Mouse (Mus musculus) hindbrain, embryonic 10.5 days (tissue): ENCODE measurements around the gene Pld3. TPM values are rescaled to one million over a fixed set of nuclear protein-coding genes. Genes with fewer than 3 reads are reported as not detected.
A peak's percentile ranks its signal among the peaks of the same experiment; 100 is the strongest.

Experiments
- DNase-seq: peaks from one replicate; pipeline ENCODE4 v3.0.0-alpha.2; 2017; ENCODE audit warnings: low spot score
- H3K27ac ChIP-seq: fragments of 300-500 bp; sonication (generic); 2 replicates; pipeline ENCODE4 v1.5.1; 2016; ENCODE audit warnings: mild to moderate bottlenecking, moderate library complexity
- H3K27me3 ChIP-seq: fragments of 300-500 bp; sonication (generic); 2 replicates; pipeline ENCODE4 v1.6.1; 2016; ENCODE audit warnings: mild to moderate bottlenecking; ENCODE audit not compliant: poor library complexity, insufficient read depth, severe bottlenecking
- H3K36me3 ChIP-seq: fragments of 300-500 bp; sonication (generic); 2 replicates; pipeline ENCODE4 v1.6.1; 2016; ENCODE audit warnings: mild to moderate bottlenecking, moderate library complexity
- H3K4me1 ChIP-seq: fragments of 300-500 bp; sonication (generic); replicated peaks from 2 replicates; pipeline ENCODE4 v1.6.1; 2016; ENCODE audit warnings: mild to moderate bottlenecking
- H3K4me3 ChIP-seq: fragments of 300-500 bp; sonication (generic); 2 replicates; pipeline ENCODE4 v1.5.1; 2016; ENCODE audit warnings: mild to moderate bottlenecking, moderate library complexity
- H3K9me3 ChIP-seq: fragments of 300-500 bp; sonication (generic); 2 replicates; pipeline ENCODE4 v1.6.1; 2016; ENCODE audit warnings: mild to moderate bottlenecking, moderate library complexity
- WGBS: fragments of 180-500 bp; shearing (Covaris S2); methylation state at CpG from one replicate; pipeline ENCODE4 v1.1.7; 2016; 5-methylcytosine and 5-hydroxymethylcytosine counted together
- polyA plus RNA-seq: library from polyadenylated mRNA; unstranded; fragments of >200 nt; fragmentation: Nextera tagmentation; extraction: Ambion mirVana; gene quantifications from 2 replicates; pipeline ENCODE4 v1.2.1, GENCODE M21; 2016

The Pld3 gene
- 55.7 and 73.2 TPM in 2 replicates for polyA plus RNA-seq

DNA sequence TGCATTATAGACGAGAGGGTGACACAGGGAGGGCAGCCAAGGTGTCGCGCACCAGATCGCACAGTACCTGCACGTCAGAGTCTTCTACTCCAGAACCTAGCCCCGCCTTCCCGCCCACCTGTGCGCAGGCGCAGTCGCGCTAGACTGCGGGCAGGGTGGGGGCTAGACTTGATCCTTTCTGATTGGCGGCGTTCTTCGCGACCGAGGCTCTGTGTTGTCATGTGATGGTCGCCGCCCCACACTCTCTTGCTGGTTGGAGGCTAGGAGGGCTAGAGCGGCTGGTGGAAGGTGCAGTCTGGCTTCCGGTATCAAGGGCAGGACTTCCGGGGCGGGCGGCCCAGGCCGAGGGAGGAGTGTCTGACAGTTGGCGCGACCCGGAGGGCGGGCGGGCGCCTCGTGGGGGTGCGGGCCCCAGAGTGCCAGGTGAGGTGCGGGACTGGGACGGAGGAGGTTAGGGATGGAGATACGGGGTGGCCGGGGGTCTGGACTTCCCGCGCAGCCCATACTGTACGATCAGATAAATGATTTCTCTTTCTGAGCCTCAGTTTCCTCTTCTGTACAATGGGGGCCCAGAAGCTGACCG is at the start of gene Pld3, which contains the start of gene 2310022A10Rik:
Pld3 (minus strand) TSS at position 288 of the 583 bp plus-strand sequence.
2310022A10Rik (plus strand) TSS at position 303 of the 583 bp plus-strand sequence.
- H3K4me1 ChIP-seq, result peaks cover 26% of the 10 kb centered on the region
- H3K9me3 ChIP-seq, result no peaks in the 10 kb centered on the region
- H3K27me3 ChIP-seq, result no peaks in the 10 kb centered on the region
- under 1% methylated on average over 41 of the region's 41 CpGs for WGBS
- H3K36me3 ChIP-seq, result peaks cover 14% of the 10 kb centered on the region
- H3K4me3 ChIP-seq, result peak within 1 kb of the TSS; percentile 76
- DNase-seq, result peak; percentile 96
- H3K27ac ChIP-seq, result peak within 1 kb of the TSS; percentile 87

GRCm38 (mm10) chr7:27602161-27602560 is 49.1 kb upstream of the Pld3 start:
- Histone ChIP-seq H3K9me3 (no peaks in the 10 kb centered on the region), H3K4me1 (peaks cover 60% of the 10 kb centered on the region), H3K4me3 (no peak overlapping the region), H3K36me3 (no peaks in the 10 kb centered on the region), H3K27ac (no peak overlapping the region), H3K27me3 (no peaks in the 10 kb centered on the region)
- no peak for DNase-seq
- WGBS, result 83% methylated on average over 2 of the region's 2 CpGs

- Histone ChIP-seq H3K36me3 (no peaks in the 10 kb centered on the region), H3K27ac (no peak overlapping the region), H3K4me3 (no peak overlapping the region), H3K4me1 (peaks cover 60% of the 10 kb centered on the region), H3K27me3 (no peaks in the 10 kb centered on the region), H3K9me3 (no peaks in the 10 kb centered on the region)
- WGBS, result 78% methylated on average over 4 of the region's 4 CpGs
- no peak for DNase-seq
These were observed 48.6 kb upstream of the Pld3 start for GRCm38 (mm10) chr7:27601628-27602027.

- H3K4me3 ChIP-seq, result no peak overlapping the region
- H3K4me1 ChIP-seq, result peaks cover 63% of the 10 kb centered on the region
- 79% methylated on average over 7 of the region's 7 CpGs for WGBS
- no peaks in the 10 kb centered on the region for H3K27me3 ChIP-seq
- H3K36me3 ChIP-seq, result peaks cover 16% of the 10 kb centered on the region
- no peak overlapping the region for H3K27ac ChIP-seq
- no peaks in the 10 kb centered on the region for H3K9me3 ChIP-seq
- no peak for DNase-seq
These were observed 45.0 kb upstream of the Pld3 start for GRCm38 (mm10) chr7:27598053-27598452.

DNA sequence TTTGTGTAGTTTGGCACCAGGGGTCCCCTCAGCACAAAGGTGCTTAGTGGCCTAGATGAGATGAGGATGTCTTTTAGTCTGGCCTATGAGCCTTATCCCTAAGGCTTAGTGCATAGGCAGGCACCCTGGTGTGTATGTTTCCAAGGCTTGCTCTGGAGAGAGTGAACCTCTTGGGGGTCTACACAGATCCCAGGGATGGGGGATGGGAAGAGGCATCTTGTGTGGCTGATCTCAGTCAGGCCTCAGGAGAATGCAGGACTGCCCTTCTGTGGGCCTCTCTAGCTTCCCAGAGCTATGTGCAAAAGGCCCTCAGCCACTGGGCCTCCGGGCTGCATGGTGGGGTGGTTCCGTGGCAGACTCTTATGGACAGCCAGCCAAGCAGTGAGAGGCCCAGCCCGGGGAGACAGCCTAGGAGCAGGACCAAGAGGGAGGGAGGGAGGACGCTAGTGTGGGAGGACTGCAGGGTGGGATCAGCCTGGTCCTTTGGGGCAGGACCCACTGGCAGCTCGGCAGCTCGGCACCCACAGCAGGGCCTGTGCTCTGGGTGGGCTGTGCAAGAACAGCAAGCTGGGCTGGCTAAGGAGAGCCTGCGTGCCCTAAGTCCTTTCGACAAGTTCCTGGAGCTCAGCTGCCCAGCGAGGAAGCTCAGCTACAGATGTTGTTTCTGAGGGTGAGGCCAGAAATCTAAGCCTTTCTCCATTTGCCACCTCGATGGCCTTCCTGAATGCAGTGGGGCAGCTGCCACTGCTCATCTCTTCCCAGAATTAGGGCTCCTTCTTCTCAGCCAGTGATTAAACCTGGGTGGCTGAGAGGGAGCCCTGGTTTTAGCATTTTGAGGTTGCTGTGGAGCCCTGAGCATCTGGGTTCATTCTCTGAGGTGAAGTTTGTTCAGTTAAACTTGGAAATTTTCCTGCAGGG is 43.8 kb upstream of the Pld3 start:
- WGBS, result 61% methylated on average over 10 of the region's 10 CpGs
- no peak for DNase-seq
- Histone ChIP-seq H3K4me3 (peak overlapping the region; percentile 13; the same call in 1 of the 2 replicates), H3K27ac (peak overlapping the region; percentile 80), H3K9me3 (no peaks in the 10 kb centered on the region), H3K4me1 (peaks cover 71% of the 10 kb centered on the region), H3K27me3 (no peaks in the 10 kb centered on the region), H3K36me3 (peaks cover 16% of the 10 kb centered on the region)

DNA sequence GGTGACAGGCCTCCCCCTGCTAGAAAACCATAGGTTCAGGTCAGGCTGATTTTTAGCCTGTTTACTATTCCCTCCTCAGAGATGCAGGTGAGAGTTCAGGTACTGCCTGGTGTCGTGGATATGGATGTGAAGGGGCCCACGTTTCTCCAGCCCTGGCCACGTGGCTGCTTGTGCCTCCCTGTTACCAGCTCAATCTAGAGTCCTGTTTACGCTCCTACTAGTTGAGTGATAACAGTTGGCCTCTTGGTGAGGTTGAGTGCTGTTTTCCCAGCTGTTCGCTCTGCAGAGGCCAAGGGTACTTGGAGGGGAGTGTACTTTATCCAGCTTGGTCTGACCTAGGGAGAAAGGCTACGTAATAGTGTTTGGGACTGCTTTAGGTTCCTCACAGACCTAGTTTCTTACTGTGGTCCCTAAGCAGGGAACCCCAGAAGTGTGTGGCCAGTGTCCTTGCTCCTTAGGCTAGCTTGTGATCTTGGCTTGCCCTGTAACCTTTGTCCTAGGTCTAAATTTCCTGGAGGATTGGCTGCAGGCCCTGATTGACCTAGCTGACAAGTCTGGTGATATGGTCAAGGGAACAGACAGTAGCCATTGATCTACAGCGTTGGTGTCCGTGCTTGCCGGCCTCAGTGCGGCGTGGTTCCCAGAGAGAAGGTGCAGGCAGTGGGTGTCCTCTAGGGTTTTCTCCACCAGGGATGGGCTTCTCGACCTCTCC is 40.1 kb upstream of the Pld3 start:
- DNase-seq, result no peak
- Histone ChIP-seq H3K27ac (peak overlapping the region; percentile 98), H3K36me3 (peaks cover 16% of the 10 kb centered on the region), H3K9me3 (no peaks in the 10 kb centered on the region), H3K4me1 (peaks cover 49% of the 10 kb centered on the region), H3K4me3 (peak overlapping the region; percentile 85), H3K27me3 (no peaks in the 10 kb centered on the region)
- 75% methylated on average over 12 of the region's 12 CpGs for WGBS

- Histone ChIP-seq H3K4me3 (peak overlapping the region; percentile 85), H3K36me3 (peaks cover 16% of the 10 kb centered on the region), H3K27me3 (no peaks in the 10 kb centered on the region), H3K4me1 (peaks cover 42% of the 10 kb centered on the region), H3K27ac (peak overlapping the region; percentile 98), H3K9me3 (no peaks in the 10 kb centered on the region)
- 4% methylated on average over 17 of the region's 17 CpGs for WGBS
- DNase-seq, result no peak
These were observed 39.4 kb upstream of the Pld3 start for GRCm38 (mm10) chr7:27592217-27592929.

DNA sequence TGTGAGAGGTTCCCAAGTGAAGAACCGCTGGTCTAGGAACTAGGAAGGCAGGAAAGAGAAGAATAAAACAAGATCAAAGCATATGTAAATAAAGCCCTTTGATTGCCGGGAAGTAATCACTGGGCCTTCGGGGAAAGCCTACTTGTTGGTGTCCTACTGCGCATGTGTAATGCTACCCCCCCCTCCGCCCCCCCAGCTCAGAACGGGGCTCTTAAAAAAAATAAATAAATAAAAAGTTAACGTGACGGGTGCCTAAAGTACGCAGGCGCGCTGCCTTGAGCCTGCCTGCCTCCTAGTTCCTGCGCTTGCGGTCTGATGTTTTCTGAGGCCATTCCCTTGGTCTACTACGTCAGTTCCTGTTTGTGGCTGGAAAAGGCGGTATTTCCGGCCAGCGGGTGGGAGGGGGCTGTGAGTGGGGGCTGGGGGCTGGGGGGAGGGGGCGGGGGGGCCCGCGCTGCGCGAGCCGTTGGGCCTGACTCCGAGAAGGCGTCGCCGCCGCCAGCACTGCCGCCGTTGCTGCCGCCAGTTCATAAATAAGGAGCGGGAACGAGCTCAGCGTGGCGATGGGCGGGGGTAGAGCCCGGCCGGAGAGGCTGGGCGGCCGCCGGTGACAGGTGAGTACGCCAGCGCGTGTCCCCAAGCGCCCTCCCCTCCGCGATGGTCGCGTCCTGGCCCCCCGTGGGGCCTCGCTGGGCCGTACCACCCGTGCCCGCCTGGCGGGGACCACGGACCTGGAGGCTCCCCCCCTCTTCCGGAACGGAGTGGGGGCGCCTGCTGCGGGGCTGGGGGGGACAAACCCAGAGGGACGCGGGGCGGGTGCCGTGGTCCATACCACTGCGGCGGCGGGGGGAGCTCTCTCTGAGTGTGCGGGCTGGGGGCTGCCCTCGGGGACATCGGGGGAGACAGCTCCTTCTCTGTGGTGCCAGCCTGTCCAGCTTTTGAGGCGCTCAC is 38.5 kb upstream of the Pld3 start, which contains the start of gene Akt2:
Akt2 (plus strand) TSS at position 287 of the 951 bp plus-strand sequence.
- Histone ChIP-seq H3K9me3 (no peaks in the 10 kb centered on the region), H3K4me3 (peak within 1 kb of the TSS; percentile 85), H3K27ac (peak within 1 kb of the TSS; percentile 98), H3K4me1 (peaks cover 34% of the 10 kb centered on the region), H3K36me3 (peaks cover 16% of the 10 kb centered on the region), H3K27me3 (no peaks in the 10 kb centered on the region)
- WGBS, result under 1% methylated on average over 71 of the region's 71 CpGs
- peak; percentile 96 for DNase-seq

- WGBS, result 54% methylated on average over 4 of the region's 4 CpGs
- no peaks in the 10 kb centered on the region for H3K9me3 ChIP-seq
These were observed 37.7 kb upstream of the Pld3 start for GRCm38 (mm10) chr7:27590566-27591213.

DNA sequence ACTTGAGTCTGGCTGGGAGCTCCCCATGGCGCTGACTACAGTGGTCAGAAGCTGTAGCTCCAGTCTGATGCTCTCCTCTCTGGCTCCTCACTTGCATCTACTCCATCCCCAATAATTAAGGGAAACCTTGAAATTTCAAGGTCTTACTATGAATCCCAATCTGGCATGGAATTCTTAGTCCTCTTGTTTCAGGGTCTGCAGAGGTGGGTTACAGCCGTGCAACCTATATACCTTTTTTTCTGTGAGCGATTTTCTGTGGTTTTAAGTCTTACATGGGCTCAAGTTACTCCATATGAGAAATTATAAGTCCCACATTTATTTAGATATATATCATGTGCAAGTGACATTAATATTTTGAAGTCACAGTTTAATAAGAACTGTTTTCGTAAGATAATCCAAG is 37.1 kb upstream of the Pld3 start:
- WGBS, result 93% methylated on average over 4 of the region's 4 CpGs

More at GRCm38 (mm10) chr7:27590566-27591213, 37.7 kb upstream of the Pld3 start:
- DNase-seq, result no peak
- Histone ChIP-seq H3K27me3 (no peaks in the 10 kb centered on the region), H3K4me1 (peaks cover 25% of the 10 kb centered on the region), H3K36me3 (peaks cover 12% of the 10 kb centered on the region), H3K4me3 (peak overlapping the region; percentile 85), H3K27ac (peak overlapping the region; percentile 98)

GRCm38 (mm10) chr7:27587741-27588140 is 34.7 kb upstream of the Pld3 start:
- Histone ChIP-seq H3K4me3 (no peak overlapping the region), H3K9me3 (no peaks in the 10 kb centered on the region), H3K36me3 (peaks cover 30% of the 10 kb centered on the region), H3K4me1 (peaks cover 5% of the 10 kb centered on the region), H3K27me3 (no peaks in the 10 kb centered on the region), H3K27ac (no peak overlapping the region)
- WGBS, result 89% methylated on average over 2 of the region's 2 CpGs
- no peak for DNase-seq

More for the DNA sequence above, 37.1 kb upstream of the Pld3 start:
- Histone ChIP-seq H3K4me1 (peaks cover 21% of the 10 kb centered on the region), H3K27me3 (no peaks in the 10 kb centered on the region), H3K4me3 (no peak overlapping the region), H3K27ac (no peak overlapping the region), H3K36me3 (peaks cover 17% of the 10 kb centered on the region), H3K9me3 (no peaks in the 10 kb centered on the region)
- no peak for DNase-seq
